Mouse (Mus musculus) megakaryocyte, adult 5-6 weeks (primary cell): ENCODE data around the gene Atp6v1g2. TPM values are rescaled to one million over a fixed set of nuclear protein-coding genes. Genes with fewer than 3 reads are reported as not detected.

ENCODE experiments used
- ATAC-seq: 2 replicates; pipeline ENCODE4 v1.8.0; 2016; ENCODE audit warnings: mild to moderate bottlenecking, inconsistent platforms; ENCODE audit not compliant: poor library complexity, severe bottlenecking
- total RNA-seq, 2 experiments: library from RNA; stranded (forward) in 1 of 2; stranded (reverse) in 1 of 2; fragments of 153-499, 151-499 nt in 1 of 2; fragments of 221-1000, 200-1000 nt in 1 of 2; gene quantifications; 2 replicates each; pipeline versions ENCODE4 v1.2.3 to v1.2.4; 2015 to 2017

The Atp6v1g2 gene
- total RNA-seq, 2 experiments from 2014 or later, result 3.0 to 6.2 TPM

GRCm38 (mm10) chr17:35235614-35236389 is 2.3 kb downstream of the Atp6v1g2 start, which contains the start of gene Nfkbil1:
Gene Nfkbil1, minus strand, starts transcription at chr17:35235792.
- ATAC-seq, result peak; percentile 69

GRCm38 (mm10) chr17:35236390-35236746 is 2.9 kb downstream of the Atp6v1g2 start:
- ATAC-seq, result peak; percentile 70

- no peak for ATAC-seq
Observed at GRCm38 (mm10) chr17:35236996-35237395, 3.5 kb downstream of the Atp6v1g2 start.

GRCm38 (mm10) chr17:35237504-35237903 is 4.0 kb downstream of the Atp6v1g2 start:
- no peak for ATAC-seq

GRCm38 (mm10) chr17:35239700-35240099 is 6.2 kb downstream of the Atp6v1g2 start:
- no peak for ATAC-seq

- no peak for ATAC-seq
Observed at GRCm38 (mm10) chr17:35240384-35241304, 7.2 kb downstream of the Atp6v1g2 start.

GRCm38 (mm10) chr17:35241305-35242014 is 8.0 kb downstream of the Atp6v1g2 start, which contains the start of gene Ddx39b:
Gene Ddx39b, plus strand, starts transcription at chr17:35241746.
- peak; percentile 65 for ATAC-seq

GRCm38 (mm10) chr17:35242015-35242941 is 8.8 kb downstream of the Atp6v1g2 start:
- ATAC-seq, result peak; percentile 54

- ATAC-seq, result no peak
Observed at GRCm38 (mm10) chr17:35243086-35243485, 9.6 kb downstream of the Atp6v1g2 start.

GRCm38 (mm10) chr17:35244999-35245398 is 11.5 kb downstream of the Atp6v1g2 start:
- no peak for ATAC-seq

- peak; percentile 25; the same call in 1 of the 2 replicates for ATAC-seq
Observed at GRCm38 (mm10) chr17:35245731-35246623, 12.5 kb downstream of the Atp6v1g2 start.

- ATAC-seq, result no peak
Observed at GRCm38 (mm10) chr17:35247144-35247543, 13.7 kb downstream of the Atp6v1g2 start.

- no peak for ATAC-seq
Observed at GRCm38 (mm10) chr17:35248986-35249385, 15.5 kb downstream of the Atp6v1g2 start.

- ATAC-seq, result no peak
Observed at GRCm38 (mm10) chr17:35249451-35250197, 16.2 kb downstream of the Atp6v1g2 start.

GRCm38 (mm10) chr17:35250348-35251120 is 17.1 kb downstream of the Atp6v1g2 start:
- ATAC-seq, result no peak

- ATAC-seq, result peak; percentile 98
Observed at GRCm38 (mm10) chr17:35251162-35251719, 17.8 kb downstream of the Atp6v1g2 start.

- ATAC-seq, result no peak
Observed at GRCm38 (mm10) chr17:35251981-35252380, 18.5 kb downstream of the Atp6v1g2 start.
